Mouse (Mus musculus) ovary, adult 18-20 months (tissue): Measurements from ENCODE around the gene Cxcl2.

Experiments
- DNase-seq: peaks from one replicate; pipeline ENCODE4 v3.0.0; 2022; ENCODE audit warnings: low spot score, mixed read lengths

Cxcl2 gene

GRCm38 (mm10) chr5:90894231-90894630, 9.4 kb upstream of the Cxcl2 start:
- DNase-seq = no peak

- no peak for DNase-seq
Observed at GRCm38 (mm10) chr5:90897429-90897828, 6.2 kb upstream of the Cxcl2 start.

GRCm38 (mm10) chr5:90899308-90899707, 4.4 kb upstream of the Cxcl2 start:
- DNase-seq = no peak

GRCm38 (mm10) chr5:90900147-90900546, 3.5 kb upstream of the Cxcl2 start:
- DNase-seq = peak; percentile 47

- DNase-seq = no peak
Observed at GRCm38 (mm10) chr5:90900688-90901087, 3.0 kb upstream of the Cxcl2 start.

- DNase-seq = no peak
Observed at GRCm38 (mm10) chr5:90902380-90903260, 1.1 kb upstream of the Cxcl2 start.

GRCm38 (mm10) chr5:90908983-90909382, 5.3 kb downstream of the Cxcl2 start:
- DNase-seq = no peak

- DNase-seq = no peak
Observed at GRCm38 (mm10) chr5:90919495-90919894, 15.8 kb downstream of the Cxcl2 start.

- no peak for DNase-seq
Observed at GRCm38 (mm10) chr5:90922958-90923357, 19.3 kb downstream of the Cxcl2 start.

- DNase-seq = no peak
Observed at GRCm38 (mm10) chr5:90930546-90930945, 26.9 kb downstream of the Cxcl2 start.

GRCm38 (mm10) chr5:90930971-90931851, 27.5 kb downstream of the Cxcl2 start, which contains the start of gene Mthfd2l:
Gene Mthfd2l (plus strand): TSS chr5:90931117.
- DNase-seq = peak; percentile 84

- DNase-seq = no peak
Observed at GRCm38 (mm10) chr5:90931911-90932310, 28.2 kb downstream of the Cxcl2 start.

- DNase-seq = no peak
Observed at GRCm38 (mm10) chr5:90936706-90937105, 33.0 kb downstream of the Cxcl2 start.

GRCm38 (mm10) chr5:90945453-90945852, 41.8 kb downstream of the Cxcl2 start:
- no peak for DNase-seq

GRCm38 (mm10) chr5:90949499-90949898, 45.8 kb downstream of the Cxcl2 start:
- no peak for DNase-seq

- DNase-seq = no peak
Observed at GRCm38 (mm10) chr5:90951475-90951874, 47.8 kb downstream of the Cxcl2 start.

- DNase-seq = no peak
Observed at GRCm38 (mm10) chr5:90952731-90953481, 49.2 kb downstream of the Cxcl2 start.
